Mouse (Mus musculus): ENCODE results near the gene Hist1h2af. TPM values are rescaled to one million over a fixed set of nuclear protein-coding genes. Genes with fewer than 3 reads are reported as not detected.

Hist1h2af gene
- total RNA-seq, 2 experiments from 2014 or later, result 480 to 499 TPM

GRCm38 (mm10) chr13:23576906-23577639, 43.4 kb downstream of the Hist1h2af start:
- DNase-seq, result no peak

- DNase-seq, result no peak
These were observed 44.1 kb downstream of the Hist1h2af start for GRCm38 (mm10) chr13:23577835-23578234.

- peak; percentile 97 for DNase-seq
These were observed 47.9 kb downstream of the Hist1h2af start, which contains the start of gene Hist1h4d for GRCm38 (mm10) chr13:23581408-23582218. Hist1h4d (plus strand) TSS chr13:23581598.

GRCm38 (mm10) chr13:23582219-23583056, 48.7 kb downstream of the Hist1h2af start:
- DNase-seq, result no peak

GRCm38 (mm10) chr13:23583387-23584068, 49.8 kb downstream of the Hist1h2af start:
- no peak for DNase-seq

Small RNAs within 50 kb of the gene (microRNA-seq; reads per million reads assigned to microRNA genes)
- gene Gm44297 (0 reads per million in 2 experiments), gene Gm44359 (0 reads per million in 2 experiments), gene Gm44394 (0 reads per million in 2 experiments), gene n-TStga1 (0.20 to 2.8 reads per million in 2 experiments)

Other genes with a start within 250 kb of the Hist1h2af start
- gene Zfp322a, start 164.7 kb upstream of the Hist1h2af start, total RNA-seq (2021), result 10 to 100 TPM; 17.6 to 23.5 TPM
- 1 to 10 TPM; 5.0 to 5.6 TPM for gene Abt1, start 110.0 kb upstream of the Hist1h2af start, total RNA-seq (2021)
- under 1 TPM; 0.11 to 0.24 TPM for gene Btn1a1, start 68.0 kb upstream of the Hist1h2af start, total RNA-seq (2021)
- gene Btn2a2, start 45.0 kb upstream of the Hist1h2af start, total RNA-seq (2021), result not detected
- gene Hist1h4h, start 2.9 kb upstream of the Hist1h2af start, total RNA-seq (2021), result 1,000 to 10,000 TPM; 1,227 to 1,327 TPM
- gene Hist1h3g, start 1.5 kb downstream of the Hist1h2af start, total RNA-seq (2021), result 100 to 1,000 TPM; 165 to 172 TPM
- 10 to 100 TPM; 23.5 to 23.8 TPM for gene Hist1h2bh, start 9.5 kb downstream of the Hist1h2af start, total RNA-seq (2021)
- gene Hist1h3f, start 10.1 kb downstream of the Hist1h2af start, total RNA-seq (2021), result 100 to 1,000 TPM; 121 to 128 TPM
- gene Hist1h4f, start 17.7 kb downstream of the Hist1h2af start, total RNA-seq (2021), result 100 to 1,000 TPM; 802 to 855 TPM
- 10 to 100 TPM; 40.0 to 43.0 TPM for gene Hist1h1d, start 19.4 kb downstream of the Hist1h2af start, total RNA-seq (2021)
- 100 to 1,000 TPM; 299 to 323 TPM for gene Hist1h3e, start 28.5 kb downstream of the Hist1h2af start, total RNA-seq (2021)
- 10 to 100 TPM; 77.0 to 85.3 TPM for gene Hist1h2ae, start 37.3 kb downstream of the Hist1h2af start, total RNA-seq (2021)
- 100 to 1,000 TPM; 624 to 645 TPM for gene Hist1h2bg, start 37.5 kb downstream of the Hist1h2af start, total RNA-seq (2021)
- gene Hist1h2bf, start 40.3 kb downstream of the Hist1h2af start, total RNA-seq (2021), result 100 to 1,000 TPM; 278 to 296 TPM
- 10 to 100 TPM; 62.5 to 79.1 TPM for gene Hist1h2ad, start 40.5 kb downstream of the Hist1h2af start, total RNA-seq (2021)
- 10 to 100 TPM; 52.4 to 58.7 TPM for gene Hist1h3d, start 41.9 kb downstream of the Hist1h2af start, total RNA-seq (2021)
- 100 to 1,000 TPM; 322 to 324 TPM for gene Hist1h4d, start 47.7 kb downstream of the Hist1h2af start, total RNA-seq (2021)
- gene Hist1h2be, start 87.2 kb downstream of the Hist1h2af start, total RNA-seq (2021), result 10 to 100 TPM; 38.8 to 42.2 TPM
- gene Hist1h1e, start 88.7 kb downstream of the Hist1h2af start, total RNA-seq (2021), result 100 to 1,000 TPM; 269 to 306 TPM
- 10 to 100 TPM; 11.4 to 11.7 TPM for gene Hist1h2ac, start 150.0 kb downstream of the Hist1h2af start, total RNA-seq (2021)
- 10 to 100 TPM; 44.8 to 56.0 TPM for gene Hist1h2bc, start 150.3 kb downstream of the Hist1h2af start, total RNA-seq (2021)
- 1 to 10 TPM; 1.6 to 1.8 TPM for gene Hist1h1t, start 161.9 kb downstream of the Hist1h2af start, total RNA-seq (2021)
- gene Hist1h4c, start 164.5 kb downstream of the Hist1h2af start, total RNA-seq (2021), result 100 to 1,000 TPM; 167 to 175 TPM
- 10 to 100 TPM; 19.7 to 21.0 TPM for gene Hfe, start 176.9 kb downstream of the Hist1h2af start, total RNA-seq (2021)
- gene Hist1h1c, start 204.9 kb downstream of the Hist1h2af start, total RNA-seq (2021), result 100 to 1,000 TPM; 472 to 511 TPM
- gene Hist1h3c, start 211.7 kb downstream of the Hist1h2af start, total RNA-seq (2021), result 100 to 1,000 TPM; 252 to 264 TPM
- 100 to 1,000 TPM; 281 to 294 TPM for gene Hist1h2bb, start 212.8 kb downstream of the Hist1h2af start, total RNA-seq (2021)
- 100 to 1,000 TPM; 424 to 425 TPM for gene Hist1h2ab, start 217.2 kb downstream of the Hist1h2af start, total RNA-seq (2021)
- 100 to 1,000 TPM; 568 to 625 TPM for gene Hist1h3b, start 218.4 kb downstream of the Hist1h2af start, total RNA-seq (2021)
- 100 to 1,000 TPM; 312 to 320 TPM for gene Hist1h4b, start 223.1 kb downstream of the Hist1h2af start, total RNA-seq (2021)
- 100 to 1,000 TPM; 433 to 442 TPM for gene Hist1h4a, start 227.3 kb downstream of the Hist1h2af start, total RNA-seq (2021)
- gene Hist1h3a, start 228.5 kb downstream of the Hist1h2af start, total RNA-seq (2021), result 100 to 1,000 TPM; 440 to 473 TPM
- 100 to 1,000 TPM; 219 to 236 TPM for gene Hist1h1a, start 229.8 kb downstream of the Hist1h2af start, total RNA-seq (2021)
- gene Trim38, start 236.0 kb downstream of the Hist1h2af start, total RNA-seq (2021), result not detected